Mouse (Mus musculus) heart, postnatal 14 days (tissue): ENCODE measurements around the gene Gigyf2. TPM values are rescaled to one million over a fixed set of nuclear protein-coding genes. Genes with fewer than 3 reads are reported as not detected.

ENCODE experiments used
- DNase-seq, 2 experiments: peaks; one replicate each; pipeline ENCODE4 v3.0.0; 2021 to 2022
- intact Hi-C: fragments of 180-260 bp; cut with DNase I; formaldehyde crosslinking; loops from one replicate; pipeline ENCODE4 v1.15.1; 2025
- total RNA-seq, 2 experiments: library from RNA; stranded (reverse); gene quantifications; 2 replicates each; pipeline ENCODE4 v1.2.3; 2021

The Gigyf2 gene
- total RNA-seq, 2 experiments from 2014 or later, result 48.0 to 49.4 TPM

- intact Hi-C loops, result no loop called here
- no peak for DNase-seq
Measured at GRCm38 (mm10) chr1:87315431-87315830, 11.4 kb upstream of the Gigyf2 start.

DNA sequence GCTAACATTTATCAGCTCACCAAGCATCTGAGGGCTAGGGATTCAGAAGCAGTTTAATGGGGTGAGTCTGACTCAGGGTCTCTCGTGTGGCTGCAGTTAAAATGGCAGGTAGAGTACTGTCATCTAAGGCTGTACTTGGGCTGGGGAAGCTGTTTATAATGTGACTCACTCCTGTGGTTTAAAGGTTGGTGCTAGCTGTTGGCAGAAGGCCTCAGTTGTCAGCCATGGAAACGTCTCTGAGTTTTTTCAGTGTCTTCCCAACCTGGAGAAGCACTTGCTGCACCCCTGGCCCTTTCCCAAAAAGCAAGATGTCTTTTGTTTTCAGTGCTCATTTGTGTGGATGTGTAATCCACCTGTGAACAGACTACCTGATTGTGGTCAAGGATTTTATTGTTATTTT is 10.9 kb upstream of the Gigyf2 start:
- intact Hi-C loops, result no loop called here
- DNase-seq, result no peak

- DNase-seq, result peak; percentile 12 to 28
Measured at GRCm38 (mm10) chr1:87316672-87317071, 10.1 kb upstream of the Gigyf2 start.

GRCm38 (mm10) chr1:87321071-87321470 is 5.7 kb upstream of the Gigyf2 start:
- no peak for DNase-seq
- intact Hi-C loops, result no loop called here

More at GRCm38 (mm10) chr1:87316672-87317071, 10.1 kb upstream of the Gigyf2 start:
- intact Hi-C loops, result no loop called here

DNA sequence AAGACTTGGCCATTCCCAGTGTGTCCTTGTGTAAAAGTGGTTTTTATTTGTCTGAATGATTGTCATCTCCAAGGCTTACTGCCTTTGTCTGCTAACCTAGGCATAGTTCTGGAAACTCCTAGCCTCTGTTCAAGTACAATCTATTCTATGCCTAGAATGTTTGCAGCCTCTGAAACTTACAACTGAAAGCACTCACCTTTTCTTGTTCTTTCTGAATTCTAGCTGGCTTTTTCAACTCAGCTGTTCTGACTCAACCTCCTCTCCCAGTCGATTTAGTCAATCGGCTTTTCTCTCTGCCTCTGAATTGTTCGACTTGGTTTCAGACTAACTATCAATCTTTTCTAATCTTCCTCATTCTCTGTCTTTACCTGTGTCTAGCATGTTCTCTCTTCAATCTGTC is 4.0 kb upstream of the Gigyf2 start:
- no peak for DNase-seq

GRCm38 (mm10) chr1:87324649-87325048 is 2.1 kb upstream of the Gigyf2 start:
- intact Hi-C loops, result no loop called here
- DNase-seq, result no peak

More for the DNA sequence above, 4.0 kb upstream of the Gigyf2 start:
- intact Hi-C loops, result no loop called here

- peak in 1 of 2 experiments; percentile 54 for DNase-seq
- intact Hi-C loops, result no loop called here
Measured at GRCm38 (mm10) chr1:87327165-87327861, 515 bp downstream of the Gigyf2 start.

- no peak for DNase-seq
- intact Hi-C loops, result no loop called here
Measured at GRCm38 (mm10) chr1:87331774-87332173, 5.0 kb downstream of the Gigyf2 start.

GRCm38 (mm10) chr1:87350576-87350975 is 23.8 kb downstream of the Gigyf2 start:
- intact Hi-C loops, result no loop called here
- no peak for DNase-seq

DNA sequence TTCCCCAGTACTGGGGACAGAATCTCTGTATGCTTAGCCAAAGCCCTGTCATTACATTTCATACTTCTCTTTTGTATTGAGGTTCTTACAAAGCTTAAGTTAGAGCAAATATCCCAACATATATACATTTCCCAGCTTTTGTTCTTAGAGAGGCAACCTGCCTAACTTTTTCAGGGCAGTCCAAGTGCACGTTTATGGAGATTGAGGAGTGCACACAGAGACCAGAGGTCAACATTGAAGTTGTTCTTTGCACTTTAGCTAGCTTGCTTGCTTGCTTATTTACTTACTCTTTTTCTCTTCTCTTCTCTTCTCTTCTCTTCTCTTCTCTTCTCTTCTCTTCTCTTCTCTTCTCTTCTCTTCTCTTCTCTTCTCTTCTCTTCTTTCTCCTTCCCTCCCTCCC is 33.5 kb downstream of the Gigyf2 start:
- intact Hi-C loops, result loop anchor here (5.0 kb wide), 1 partner anchor 113 kb away; no protein-coding TSS in a partner anchor
- DNase-seq, result no peak

GRCm38 (mm10) chr1:87378024-87378560 is 51.3 kb downstream of the Gigyf2 start:
- no peak for DNase-seq
- intact Hi-C loops, result no loop called here

GRCm38 (mm10) chr1:87379919-87380318 is 53.1 kb downstream of the Gigyf2 start:
- intact Hi-C loops, result no loop called here

GRCm38 (mm10) chr1:87381152-87381551 is 54.4 kb downstream of the Gigyf2 start:
- intact Hi-C loops, result no loop called here
- DNase-seq, result no peak

More at GRCm38 (mm10) chr1:87379919-87380318, 53.1 kb downstream of the Gigyf2 start:
- no peak for DNase-seq

- intact Hi-C loops, result no loop called here
Measured at GRCm38 (mm10) chr1:87386436-87387092, 59.8 kb downstream of the Gigyf2 start.

GRCm38 (mm10) chr1:87393444-87394195 is 66.8 kb downstream of the Gigyf2 start:
- intact Hi-C loops, result no loop called here
- no peak for DNase-seq

More at GRCm38 (mm10) chr1:87386436-87387092, 59.8 kb downstream of the Gigyf2 start:
- DNase-seq, result no peak

- no peak for DNase-seq
- intact Hi-C loops, result no loop called here
Measured at GRCm38 (mm10) chr1:87394594-87394993, 67.8 kb downstream of the Gigyf2 start, which contains the start of gene Kcnj13. Kcnj13 (minus strand) TSS chr1:87394729.

- no peak for DNase-seq
- intact Hi-C loops, result no loop called here
Measured at GRCm38 (mm10) chr1:87396923-87397586, 70.3 kb downstream of the Gigyf2 start.

DNA sequence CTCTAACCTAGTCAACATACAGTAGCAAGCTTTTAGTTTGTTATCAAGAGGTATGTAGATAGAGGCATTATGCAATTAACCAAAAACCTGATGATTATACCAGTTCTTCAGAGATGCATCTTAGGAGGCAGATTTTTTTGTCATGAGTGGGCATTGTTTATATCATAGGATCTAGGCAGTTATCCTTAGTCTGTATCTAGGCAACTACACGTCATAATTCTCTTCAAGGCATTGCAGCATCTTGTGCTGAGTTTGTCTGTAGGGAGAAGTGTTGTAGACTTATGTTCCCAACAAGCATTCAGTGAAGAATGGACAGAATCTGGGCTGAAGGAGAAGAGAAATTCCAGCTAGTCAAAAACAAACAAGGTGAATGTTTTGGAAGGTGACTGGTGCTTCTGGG is 77.9 kb downstream of the Gigyf2 start:
- intact Hi-C loops, result no loop called here
- DNase-seq, result no peak

GRCm38 (mm10) chr1:87406012-87406411 is 79.2 kb downstream of the Gigyf2 start:
- no peak for DNase-seq
- intact Hi-C loops, result no loop called here

DNA sequence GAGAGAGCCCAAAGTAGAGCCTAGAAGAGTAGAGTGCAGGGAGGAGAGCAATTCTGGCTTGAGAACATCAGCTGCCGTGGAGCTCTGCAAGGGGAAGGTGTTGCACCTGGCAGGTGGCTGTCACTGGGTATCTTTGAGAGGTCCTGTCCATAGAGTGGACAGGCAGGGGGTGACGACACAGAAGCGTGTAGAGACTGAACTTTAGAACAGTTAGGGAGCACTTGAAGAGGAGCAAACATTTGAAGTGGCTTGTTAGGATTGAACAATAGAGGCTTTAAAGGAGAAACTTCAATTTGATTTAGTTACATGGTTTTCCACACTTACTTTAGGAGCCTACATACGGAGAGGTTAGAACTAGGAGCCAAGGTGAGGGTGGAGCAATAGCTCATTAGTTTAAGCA is 82.6 kb downstream of the Gigyf2 start:
- intact Hi-C loops, result no loop called here
- DNase-seq, result no peak
